Mouse (Mus musculus) liver, postnatal 0 days (tissue): ENCODE results near the gene Taar8a.

Experiments used
- CTCF ChIP-seq: sonication (generic); IDR thresholded peaks from 2 replicates; pipeline ENCODE4 v1.5.1; 2016; ENCODE audit warnings: antibody characterized with exemption, low read depth
- EP300 ChIP-seq: IDR thresholded peaks from 2 replicates; pipeline ENCODE4 v1.6.1; 2016; ENCODE audit warnings: antibody characterized with exemption, low read depth, mild to moderate bottlenecking

DNA sequence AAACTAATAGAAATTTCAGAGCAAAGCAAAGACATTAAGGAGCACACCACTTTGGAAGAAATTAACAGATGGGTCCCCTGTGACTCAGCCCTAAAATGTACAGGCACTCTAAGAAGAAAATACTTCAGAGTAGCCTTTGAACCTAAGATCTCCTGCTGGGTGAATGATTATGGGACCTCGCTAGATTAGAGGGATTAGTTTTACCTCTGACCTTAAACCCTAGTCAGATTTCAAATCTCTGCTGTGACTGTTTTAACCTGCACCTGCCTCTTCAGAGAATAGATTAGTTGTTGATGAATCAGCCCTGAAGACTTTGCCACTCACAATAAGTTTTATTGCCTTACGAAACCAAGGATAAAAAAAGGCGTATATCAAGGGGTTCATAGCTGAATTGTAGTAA, 31.9 kb downstream of the Taar8a start:
- TF ChIP-seq CTCF, result no peak
- TF ChIP-seq EP300, result no peak
